In the genomic region with DNA sequence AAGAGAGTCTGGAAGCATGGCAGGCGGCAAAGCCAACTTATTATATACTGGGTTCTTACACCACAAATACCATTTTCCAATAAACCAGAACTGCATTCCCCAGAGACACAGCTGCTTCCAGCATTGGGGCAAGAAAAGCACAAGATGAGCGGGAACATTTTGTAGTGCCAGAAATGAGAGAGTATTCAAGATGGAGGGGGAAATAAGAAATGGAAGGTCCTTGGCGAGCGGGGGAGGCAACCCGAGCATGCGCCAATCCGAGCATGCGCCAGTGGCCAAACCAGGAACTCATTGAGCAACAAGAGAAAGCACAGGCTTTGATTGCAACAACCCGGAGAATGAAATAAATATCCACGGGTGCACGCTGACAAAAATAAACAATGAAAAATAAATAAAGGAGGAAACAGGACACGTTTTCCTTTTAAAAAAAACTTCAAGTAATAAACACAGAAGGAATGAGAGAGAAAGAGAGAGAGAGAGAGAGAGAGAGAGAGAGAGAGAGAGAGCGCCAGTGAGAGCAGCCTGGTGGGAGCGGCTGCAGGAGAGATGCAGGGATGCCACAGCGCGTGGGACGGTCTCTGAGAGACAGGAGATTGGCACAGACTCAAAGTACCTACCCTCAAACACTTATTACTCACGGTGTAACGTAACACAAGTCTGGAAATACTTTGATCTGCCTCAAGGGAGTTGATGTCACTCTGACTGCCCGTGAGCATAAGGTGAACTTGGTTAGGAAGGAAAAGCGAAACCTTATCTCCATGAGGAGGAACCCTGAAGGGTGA, we compare ENCODE assay signal across 7 mouse cellular contexts. TPM values are rescaled to one million over a fixed set of nuclear protein-coding genes. Genes with fewer than 3 reads are reported as not detected.
DNase-seq lines count a peak whose midpoint lies in the region; ATAC-seq lines count a peak whose summit lies in the region.

No protein-coding gene starts in this region.

- H3K4me2 ChIP-seq in kidney, embryonic 15.5 days = peak overlapping the region; percentile 33
- H3K4me2 ChIP-seq in forebrain, embryonic 16.5 days (ENCODE audit: low read length) = no peak overlapping the region

- H3K27me3 ChIP-seq in kidney, embryonic 15.5 days = no peaks in the 10 kb centered on the region
- H3K27me3 ChIP-seq in forebrain, embryonic 16.5 days (replicated peaks; ENCODE audit: control insufficient read depth, insufficient read depth, low read length) = no peaks in the 10 kb centered on the region

- no peaks in the 10 kb centered on the region for H3K36me3 ChIP-seq in kidney, embryonic 15.5 days
- no peaks in the 10 kb centered on the region for H3K36me3 ChIP-seq in forebrain, embryonic 16.5 days (ENCODE audit: control insufficient read depth, insufficient read depth)

- 50% methylated on average over 21 of the region's 21 CpGs for WGBS in kidney, embryonic 15.5 days
- 81% methylated on average over 21 of the region's 21 CpGs for WGBS in forebrain, embryonic 16.5 days

- H3K4me3 ChIP-seq in kidney, embryonic 15.5 days (replicated peaks) = no peak overlapping the region
- no peak overlapping the region for H3K4me3 ChIP-seq in forebrain, embryonic 16.5 days (replicated peaks; ENCODE audit: low read length)

- no peak for ATAC-seq in kidney, embryonic 15.5 days (replicated peaks; ENCODE audit: low FRiP score)
- ATAC-seq in forebrain, embryonic 16.5 days = no peak

- no peak overlapping the region for H3K27ac ChIP-seq in kidney, embryonic 15.5 days
- no peak overlapping the region for H3K27ac ChIP-seq in forebrain, embryonic 16.5 days (ENCODE audit: low read length)

- H3K9me3 ChIP-seq in kidney, embryonic 15.5 days (replicated peaks) = no peaks in the 10 kb centered on the region
- H3K9me3 ChIP-seq in forebrain, embryonic 16.5 days (ENCODE audit: control insufficient read depth, low read length) = no peaks in the 10 kb centered on the region

- DNase-seq in right cerebral cortex, postnatal 10 days (ENCODE audit: low spot score in 2 of 2) = peak; percentile 33 to 35
- DNase-seq in right cerebral cortex, postnatal 4 days = no peak
- peak; percentile 40 to 64 for DNase-seq in lung, adult 18-20 months
- peak; percentile 50 for DNase-seq in testis, postnatal 14 days (ENCODE audit: low spot score)
- no peak for DNase-seq in spleen, postnatal 10 days (ENCODE audit: low spot score in 2 of 2)

- H3K9ac ChIP-seq in kidney, embryonic 15.5 days = no peak overlapping the region
- no peak overlapping the region for H3K9ac ChIP-seq in forebrain, embryonic 16.5 days (replicated peaks; ENCODE audit: low read depth, low read length)

- peaks cover 20% of the 10 kb centered on the region for H3K4me1 ChIP-seq in kidney, embryonic 15.5 days
- peaks cover 6% of the 10 kb centered on the region; the same call in 1 of the 2 replicates for H3K4me1 ChIP-seq in forebrain, embryonic 16.5 days (replicated peaks; ENCODE audit: control insufficient read depth, insufficient read depth, low read length)

RNA-seq across cellular contexts. Expression of gene S1pr3, which starts 34.2 kb away (rescaled TPM):
- 50.1 and 53.7 TPM in 2 replicates for polyA plus RNA-seq in kidney, embryonic 15.5 days (2015; fragmentation: Nextera tagmentation; extraction: Ambion mirVana)
- polyA plus RNA-seq in forebrain, embryonic 16.5 days (2015; fragmentation: Nextera tagmentation; extraction: Ambion mirVana) = 11.2 and 13.1 TPM in 2 replicates

Comparison
In these comparisons a context has a peak if more than half of its experiments do, and no peak if none do; other contexts are left out.
1. DNase-seq: peak in right cerebral cortex, postnatal 10 days (2 of 2), lung, adult 18-20 months (2 of 2) and testis, postnatal 14 days (single experiment); none in right cerebral cortex, postnatal 4 days (single experiment) and spleen, postnatal 10 days (0 of 2).